Mouse (Mus musculus): ENCODE data around the gene Sik3.

- TF ChIP-seq CTCF (IDR thresholded peaks at IDR 0.05; ENCODE audit: extremely low read depth, insufficient read depth, low read length) (no peak), POLR2A (IDR thresholded peaks at IDR 0.05; ENCODE audit: extremely low read depth, insufficient read depth, low read length) (no peak)
Measured at GRCm38 (mm10) chr9:46011094-46011970, 1.3 kb upstream of the Sik3 start.

Measured in cortical plate, adult 2 months (tissue).